8 mouse cellular contexts compared by ENCODE assay signal in the genomic region with DNA sequence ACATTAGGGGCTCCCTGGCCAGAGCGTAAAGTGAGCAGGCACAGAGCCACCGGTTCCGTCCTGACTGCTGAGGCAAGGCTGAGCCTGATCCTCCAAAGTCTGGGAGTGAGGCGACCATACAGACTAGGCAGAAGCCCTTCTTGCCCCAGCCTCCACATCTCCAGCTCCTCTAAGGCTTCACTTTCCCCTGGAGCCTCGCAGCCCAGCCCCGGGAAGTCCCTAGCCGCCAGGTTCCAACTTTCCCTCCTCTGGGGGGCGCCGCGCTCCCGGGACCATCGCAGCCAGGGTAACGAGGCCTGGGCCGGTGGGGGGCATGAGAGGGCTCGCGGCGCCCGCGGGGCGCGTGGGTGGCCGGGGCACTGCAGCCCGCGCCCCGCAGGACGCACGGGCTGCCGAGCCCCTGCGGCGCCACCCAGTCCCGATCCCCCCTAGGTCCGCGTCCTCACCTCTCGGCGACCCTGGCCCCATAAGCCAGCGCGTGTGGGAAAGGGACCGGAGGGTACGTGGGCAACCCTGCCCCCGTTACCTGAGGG. TPM values are rescaled to one million over a fixed set of nuclear protein-coding genes. Genes with fewer than 3 reads are reported as not detected.
DNase-seq lines count a peak whose midpoint lies in the region; ATAC-seq and TF ChIP-seq lines count a peak whose summit lies in the region.

No protein-coding gene starts in this region.

- peak; percentile 31; the same call in 1 of the 2 replicates for ATAC-seq in forebrain, embryonic 12.5 days (ENCODE audit: low FRiP score)
- ATAC-seq in heart, postnatal 0 days (ENCODE audit: insufficient read depth, low read depth), result peak; percentile 70
- peak; percentile 52 for ATAC-seq in liver, embryonic 15.5 days (ENCODE audit: insufficient read depth)
- ATAC-seq in stomach, embryonic 15.5 days (ENCODE audit: insufficient read depth, low FRiP score, low read depth), result peak; percentile 65

- DNase-seq in c-Kit-positive CD71-positive TER-119-positive erythroid progenitor cells, embryonic 14.5 days (ENCODE audit: low spot score), result peak; percentile 58
- peak; percentile 84 for DNase-seq in heart, postnatal 0 days (ENCODE audit: low spot score)
- peak; percentile 82 to 93 for DNase-seq in kidney, postnatal 36 days
- DNase-seq in neural tube, embryonic 10.5 days (ENCODE audit: extremely low spot score, low spot score), result peak; percentile 84

- peak overlapping the region; percentile 75 for H3K9ac ChIP-seq in forebrain, embryonic 12.5 days
- H3K9ac ChIP-seq in heart, postnatal 0 days (replicated peaks; ENCODE audit: low read depth, low read length), result peak overlapping the region; percentile 88
- H3K9ac ChIP-seq in liver, embryonic 15.5 days, result peak overlapping the region; percentile 87
- H3K9ac ChIP-seq in stomach, embryonic 15.5 days, result peak overlapping the region; percentile 78

- TF ChIP-seq CTCF in E14TG2a.4 (conservative IDR thresholded peaks at IDR 0.05; ENCODE audit: low read length), result no peak
- peak; percentile 71 for TF ChIP-seq CTCF in heart, postnatal 0 days (IDR thresholded peaks at IDR 0.05; ENCODE audit: low read depth)

- H3K36me3 ChIP-seq in E14TG2a.4 (ENCODE audit: insufficient read depth, low read length), result no peaks in the 10 kb centered on the region
- no peaks in the 10 kb centered on the region for H3K36me3 ChIP-seq in forebrain, embryonic 12.5 days (replicated peaks)
- H3K36me3 ChIP-seq in heart, postnatal 0 days (replicated peaks; ENCODE audit: control insufficient read depth, insufficient read depth, low read length), result no peaks in the 10 kb centered on the region
- H3K36me3 ChIP-seq in liver, embryonic 15.5 days (replicated peaks), result no peaks in the 10 kb centered on the region
- no peaks in the 10 kb centered on the region for H3K36me3 ChIP-seq in stomach, embryonic 15.5 days

- WGBS in forebrain, embryonic 12.5 days, result under 1% methylated on average over 29 of the region's 40 CpGs
- under 1% methylated on average over 36 of the region's 40 CpGs for WGBS in heart, postnatal 0 days
- under 1% methylated on average over 40 of the region's 40 CpGs for WGBS in liver, embryonic 15.5 days (ENCODE audit: insufficient replicate concordance)
- under 1% methylated on average over 38 of the region's 40 CpGs for WGBS in stomach, embryonic 15.5 days

- H3K27ac ChIP-seq in forebrain, embryonic 12.5 days, result peak overlapping the region; percentile 72
- peak overlapping the region; percentile 98 for H3K27ac ChIP-seq in heart, postnatal 0 days (ENCODE audit: low read depth)
- peak overlapping the region; percentile 83 for H3K27ac ChIP-seq in liver, embryonic 15.5 days (replicated peaks)
- H3K27ac ChIP-seq in stomach, embryonic 15.5 days, result peak overlapping the region; percentile 95

- peaks cover 44% of the 10 kb centered on the region for H3K4me1 ChIP-seq in E14TG2a.4 (replicated peaks; ENCODE audit: low read depth, low read length)
- H3K4me1 ChIP-seq in forebrain, embryonic 12.5 days, result peaks cover 22% of the 10 kb centered on the region
- peaks cover 45% of the 10 kb centered on the region for H3K4me1 ChIP-seq in heart, postnatal 0 days (ENCODE audit: control insufficient read depth, insufficient read depth)
- H3K4me1 ChIP-seq in liver, embryonic 15.5 days (replicated peaks), result peaks cover 52% of the 10 kb centered on the region
- H3K4me1 ChIP-seq in stomach, embryonic 15.5 days, result 0 out of 2 replicates have a peak, but pooled peaks cover 7% of the 10 kb centered on the region

- TF ChIP-seq EP300 in heart, postnatal 0 days (IDR thresholded peaks at IDR 0.05; ENCODE audit: low read depth), result no peak

- no peaks in the 10 kb centered on the region for H3K9me3 ChIP-seq in E14TG2a.4 (ENCODE audit: low read length)
- H3K9me3 ChIP-seq in forebrain, embryonic 12.5 days, result no peaks in the 10 kb centered on the region
- H3K9me3 ChIP-seq in heart, postnatal 0 days (replicated peaks; ENCODE audit: control insufficient read depth, low read length), result no peaks in the 10 kb centered on the region
- no peaks in the 10 kb centered on the region for H3K9me3 ChIP-seq in liver, embryonic 15.5 days (replicated peaks)
- H3K9me3 ChIP-seq in stomach, embryonic 15.5 days, result no peaks in the 10 kb centered on the region

- H3K27me3 ChIP-seq in E14TG2a.4 (ENCODE audit: insufficient read depth, low read length), result no peaks in the 10 kb centered on the region
- no peaks in the 10 kb centered on the region for H3K27me3 ChIP-seq in forebrain, embryonic 12.5 days
- H3K27me3 ChIP-seq in heart, postnatal 0 days (ENCODE audit: control insufficient read depth, insufficient read depth, low read length), result no peaks in the 10 kb centered on the region
- no peaks in the 10 kb centered on the region for H3K27me3 ChIP-seq in liver, embryonic 15.5 days
- no peaks in the 10 kb centered on the region for H3K27me3 ChIP-seq in stomach, embryonic 15.5 days (replicated peaks)

- peak overlapping the region; percentile 93 for H3K4me3 ChIP-seq in E14TG2a.4 (replicated peaks; ENCODE audit: low read length)
- H3K4me3 ChIP-seq in forebrain, embryonic 12.5 days (replicated peaks), result peak overlapping the region; percentile 59
- H3K4me3 ChIP-seq in heart, postnatal 0 days (ENCODE audit: low read depth, low read length), result peak overlapping the region; percentile 78
- peak overlapping the region; percentile 86 for H3K4me3 ChIP-seq in liver, embryonic 15.5 days (replicated peaks)
- H3K4me3 ChIP-seq in stomach, embryonic 15.5 days (replicated peaks), result peak overlapping the region; percentile 83

- peak overlapping the region; percentile 52 for H3K4me2 ChIP-seq in forebrain, embryonic 12.5 days
- peak overlapping the region; percentile 78 for H3K4me2 ChIP-seq in heart, postnatal 0 days (ENCODE audit: low read depth, low read length)
- H3K4me2 ChIP-seq in liver, embryonic 15.5 days, result peak overlapping the region; percentile 99
- H3K4me2 ChIP-seq in stomach, embryonic 15.5 days, result peak overlapping the region; percentile 54

RNA-seq across cellular contexts. Expression of a gene that starts 0.4 kb away (rescaled TPM):
- polyA plus RNA-seq in forebrain, embryonic 12.5 days (2016; fragmentation: Nextera tagmentation; extraction: Ambion mirVana), result 4.5 and 5.3 TPM in 2 replicates
- total RNA-seq in heart, postnatal 0 days (2014; rRNA removed; ENCODE audit: low replicate concordance), result 19.7 and 28.7 TPM in 2 replicates
- polyA plus RNA-seq in heart, postnatal 0 days (2015; fragmentation: Nextera tagmentation; extraction: Ambion mirVana), result 7.3 and 8.1 TPM in 2 replicates
- 2.4 and 2.8 TPM in 2 replicates for polyA plus RNA-seq in liver, embryonic 15.5 days (2015; fragmentation: Nextera tagmentation; extraction: Ambion mirVana)
- polyA plus RNA-seq in stomach, embryonic 15.5 days (2015; fragmentation: Nextera tagmentation; extraction: Ambion mirVana), result 12.8 and 13.8 TPM in 2 replicates

RNA-seq across cellular contexts. Expression of a gene that starts 0.9 kb away (rescaled TPM):
- polyA plus RNA-seq in forebrain, embryonic 12.5 days (2016; fragmentation: Nextera tagmentation; extraction: Ambion mirVana), result 74.0 and 76.8 TPM in 2 replicates
- total RNA-seq in heart, postnatal 0 days (2014; rRNA removed; ENCODE audit: low replicate concordance), result 28.6 and 30.1 TPM in 2 replicates
- 31.5 and 34.3 TPM in 2 replicates for polyA plus RNA-seq in heart, postnatal 0 days (2015; fragmentation: Nextera tagmentation; extraction: Ambion mirVana)
- polyA plus RNA-seq in liver, embryonic 15.5 days (2015; fragmentation: Nextera tagmentation; extraction: Ambion mirVana), result 11.5 and 12.8 TPM in 2 replicates
- polyA plus RNA-seq in stomach, embryonic 15.5 days (2015; fragmentation: Nextera tagmentation; extraction: Ambion mirVana), result 44.4 and 48.6 TPM in 2 replicates

Comparison
In these comparisons a context has a peak if more than half of its experiments do, and no peak if none do; other contexts are left out.
1. Peak in every context shown above with its lines: DNase-seq, ATAC-seq, H3K4me3 ChIP-seq and H3K27ac ChIP-seq.